Mouse (Mus musculus) 416B (cell line): ENCODE measurements at regions not wholly inside any gene's neighbourhood (a gene's known extent, or its start where the extent isn't known, plus 50 kb on each side); places are given as distances from the start of the nearest gene placed in this dataset.
A peak's percentile ranks its signal among the peaks of the same experiment; 100 is the strongest.
"Not testable (repeated sequence)": the region's sequence is repeated elsewhere in the genome, so short reads cannot be mapped to it uniquely, and the experiment has no call there.

Experiments
- DNase-seq: peaks from one replicate; pipeline ENCODE4 v3.0.0; 2011; ENCODE audit warnings: low read depth

- DNase-seq = no peak
Observed at GRCm38 (mm10) chr14:33691690-33692089, 102.7 kb downstream of the Ptpn20 start.

- no peak for DNase-seq
Observed at GRCm38 (mm10) chr14:33694224-33694623, 105.2 kb downstream of the Ptpn20 start.

DNA sequence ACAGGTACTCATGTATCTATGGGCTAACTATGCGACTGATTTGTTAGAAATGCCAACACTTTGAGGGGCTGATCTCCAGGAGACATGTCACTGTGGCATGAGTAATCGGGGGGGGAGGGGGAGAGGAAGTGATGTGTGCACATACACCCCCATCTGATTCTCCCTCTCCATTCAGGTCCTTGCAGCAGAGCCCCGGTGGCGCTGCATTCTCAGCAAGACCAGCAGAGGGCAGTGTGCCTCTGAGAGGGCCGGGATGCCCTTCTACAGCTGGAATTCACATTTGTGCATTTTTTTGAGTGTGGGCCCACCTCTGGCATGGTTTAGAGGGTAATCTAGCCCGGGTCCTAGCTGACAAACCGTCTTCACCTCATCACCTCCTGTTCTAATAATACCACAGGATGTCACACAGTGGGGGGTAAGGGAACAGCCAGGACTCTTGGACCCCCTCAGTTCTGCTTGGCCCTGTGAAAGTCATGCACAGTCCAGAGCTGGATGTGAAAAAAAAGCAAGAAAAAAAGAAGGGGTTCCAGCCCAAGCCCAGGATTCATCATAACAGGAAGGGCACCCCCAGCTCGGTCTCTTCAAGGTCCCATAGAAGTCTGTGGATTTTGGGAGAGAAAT is 106.5 kb downstream of the Ptpn20 start:
- DNase-seq = peak; percentile 42

- no peak for DNase-seq
Observed at GRCm38 (mm10) chr14:33696817-33697216, 107.8 kb downstream of the Ptpn20 start.

- DNase-seq = peak; percentile 4
Observed at GRCm38 (mm10) chr14:33699777-33700438, 110.9 kb downstream of the Ptpn20 start.

DNA sequence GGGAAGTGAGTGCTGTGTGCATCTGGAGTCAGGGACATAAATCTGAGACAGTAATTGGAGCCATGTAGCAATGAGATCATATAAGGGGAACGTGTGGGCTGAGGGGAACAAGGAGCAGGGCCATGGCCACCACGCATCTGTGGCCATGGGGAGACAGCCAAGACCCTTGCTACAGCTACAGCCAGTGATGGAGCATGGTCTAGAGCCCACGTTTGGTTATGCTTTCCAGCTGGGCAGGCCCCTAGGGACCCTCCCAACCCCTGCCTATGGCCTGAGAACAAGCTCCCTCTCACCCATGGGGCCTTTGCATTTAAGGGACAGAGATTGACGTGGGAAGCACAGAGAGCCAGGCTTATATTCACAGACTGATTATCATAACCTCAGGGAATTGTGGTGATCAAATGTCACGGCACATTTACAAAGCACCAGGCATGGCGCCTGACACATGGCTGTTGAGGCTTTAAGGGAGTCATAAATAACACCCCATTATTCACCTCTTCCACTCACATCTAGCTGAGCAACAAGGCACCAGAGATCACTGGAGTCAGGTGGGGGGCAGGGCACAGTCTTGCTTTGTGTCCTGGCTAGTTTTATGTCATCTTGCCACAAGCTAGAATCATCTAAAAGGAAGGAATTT is 118.8 kb downstream of the Ptpn20 start:
- DNase-seq = no peak

DNA sequence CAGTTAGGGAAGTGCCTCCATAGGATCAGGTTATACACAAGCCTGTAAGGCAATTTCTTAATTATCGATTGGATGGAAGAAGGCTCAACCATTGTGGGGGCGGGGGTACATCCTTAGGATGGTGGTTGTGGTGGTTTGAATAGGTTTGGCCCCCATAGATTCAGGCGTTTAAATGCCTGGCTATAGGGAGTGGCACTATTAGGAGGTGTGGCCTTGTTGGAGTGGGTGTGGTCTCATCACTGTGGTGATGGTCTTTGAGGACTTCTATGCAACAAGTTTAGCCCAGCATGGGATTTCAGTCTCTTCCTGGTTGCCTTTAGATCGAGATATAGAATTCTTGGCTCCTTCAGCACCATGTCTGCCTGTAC is 119.3 kb downstream of the Ptpn20 start:
- no peak for DNase-seq

- no peak for DNase-seq
Observed at GRCm38 (mm10) chr14:33712458-33712857, 123.5 kb downstream of the Ptpn20 start.

DNA sequence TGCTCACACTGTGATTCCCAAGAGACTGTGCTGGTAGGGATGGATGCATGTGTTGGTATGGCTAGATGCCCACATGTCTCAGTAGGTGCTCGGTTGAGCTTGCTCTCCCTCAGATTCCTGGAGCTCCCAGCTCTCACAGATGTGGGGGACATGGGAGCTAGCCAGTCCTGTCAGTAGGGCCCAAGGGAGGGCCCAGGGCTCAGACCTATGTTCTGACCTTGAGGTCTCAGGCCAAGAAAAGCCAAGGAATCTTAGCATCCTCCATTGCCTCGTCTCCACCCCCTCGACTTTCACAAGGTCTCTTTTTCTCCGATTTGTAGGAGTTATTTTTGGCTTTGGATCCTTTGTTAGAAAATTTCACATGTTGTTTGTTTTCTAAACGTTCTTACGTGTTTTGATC is 130.6 kb downstream of the Ptpn20 start:
- no peak for DNase-seq

DNA sequence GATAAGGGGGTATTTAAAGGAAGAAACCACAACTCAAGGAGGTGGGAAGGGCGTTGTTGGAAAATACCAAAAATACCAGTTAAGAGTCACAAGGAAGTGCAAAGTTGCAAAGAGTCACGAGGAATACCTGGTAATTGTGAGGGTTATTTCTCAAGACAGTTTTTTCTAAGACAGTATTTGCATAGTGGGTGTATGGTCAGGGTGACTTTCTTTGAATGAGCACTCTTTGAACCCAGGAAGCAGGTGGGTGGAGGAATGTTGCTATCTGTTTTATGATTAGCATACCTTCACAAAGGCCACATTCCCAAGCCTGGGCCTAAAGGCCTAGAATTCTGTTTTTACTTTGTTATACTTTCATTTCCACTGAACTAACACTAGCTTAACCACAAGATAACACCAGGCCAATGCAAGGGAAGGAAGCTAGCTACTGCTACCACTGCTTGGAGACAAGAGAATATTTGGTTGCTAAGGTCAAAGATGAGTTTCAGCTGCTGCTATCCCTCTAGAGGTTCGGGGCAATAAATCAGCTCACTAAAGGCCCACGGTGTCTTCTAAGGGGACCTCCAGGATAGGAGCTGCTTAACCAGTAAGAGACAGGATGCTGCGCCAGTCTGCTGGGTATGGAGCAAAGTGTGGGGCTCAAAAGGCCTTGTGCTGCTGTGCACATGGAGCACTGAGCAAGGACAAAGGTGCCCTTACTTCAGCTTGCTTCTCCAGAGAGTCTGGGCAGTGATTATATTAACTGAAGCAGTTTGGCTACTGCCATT is 133.6 kb downstream of the Ptpn20 start:
- not testable (repeated sequence) for DNase-seq

DNA sequence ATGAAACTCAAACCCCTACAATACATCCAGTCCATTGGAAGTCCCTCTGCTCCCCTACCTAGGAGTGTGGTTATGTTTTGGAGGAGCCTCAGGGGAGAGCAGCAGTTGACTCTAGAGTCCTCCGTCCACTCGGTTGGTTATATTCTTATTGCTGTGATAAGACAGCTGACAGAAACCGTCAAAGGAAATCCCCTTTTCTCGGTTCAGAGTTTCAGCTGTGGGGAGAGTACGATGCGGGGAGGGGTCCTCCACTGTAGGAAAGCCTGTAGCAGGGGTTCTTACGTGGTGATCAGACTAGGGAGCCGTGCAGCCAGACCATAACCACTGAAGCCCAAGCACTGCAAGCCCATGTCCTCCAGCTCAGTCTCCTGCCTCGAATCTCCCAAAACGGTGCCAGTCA is 137.5 kb downstream of the Ptpn20 start:
- no peak for DNase-seq

DNA sequence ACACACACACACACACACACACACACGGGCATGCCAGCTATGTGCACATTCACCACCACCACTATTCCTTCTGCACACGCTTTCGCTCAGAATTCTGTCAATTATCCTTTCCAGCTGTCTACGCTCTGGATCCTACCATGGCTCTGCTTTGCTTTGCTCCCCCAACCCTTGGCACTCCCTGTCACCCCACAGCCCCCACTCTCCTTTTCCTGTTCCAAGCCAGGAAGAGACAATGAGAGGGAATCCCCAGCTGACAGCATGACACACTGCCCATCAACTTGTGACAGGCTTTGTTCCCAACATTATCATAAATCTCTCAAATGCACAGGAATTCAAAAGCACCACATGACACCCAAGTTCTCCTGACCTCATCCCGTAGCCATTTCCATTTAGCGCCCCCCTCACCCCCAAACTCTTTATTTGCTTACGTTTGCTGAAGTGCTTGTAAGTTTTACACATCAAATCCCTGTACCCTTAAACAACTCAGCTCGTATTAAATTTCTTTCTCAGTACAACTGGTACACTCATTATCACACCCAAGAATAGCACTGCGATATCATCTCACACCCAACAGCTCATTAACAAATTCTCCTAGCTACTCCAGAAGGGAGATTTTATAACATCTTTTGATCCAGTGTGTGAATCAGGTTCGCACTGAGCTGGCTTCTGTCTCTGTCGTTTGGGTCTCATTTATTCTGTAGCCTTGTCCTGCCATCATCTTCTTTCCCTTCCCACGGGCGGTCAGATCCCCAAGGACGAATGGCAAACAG is 140.3 kb downstream of the Ptpn20 start:
- no peak for DNase-seq

DNA sequence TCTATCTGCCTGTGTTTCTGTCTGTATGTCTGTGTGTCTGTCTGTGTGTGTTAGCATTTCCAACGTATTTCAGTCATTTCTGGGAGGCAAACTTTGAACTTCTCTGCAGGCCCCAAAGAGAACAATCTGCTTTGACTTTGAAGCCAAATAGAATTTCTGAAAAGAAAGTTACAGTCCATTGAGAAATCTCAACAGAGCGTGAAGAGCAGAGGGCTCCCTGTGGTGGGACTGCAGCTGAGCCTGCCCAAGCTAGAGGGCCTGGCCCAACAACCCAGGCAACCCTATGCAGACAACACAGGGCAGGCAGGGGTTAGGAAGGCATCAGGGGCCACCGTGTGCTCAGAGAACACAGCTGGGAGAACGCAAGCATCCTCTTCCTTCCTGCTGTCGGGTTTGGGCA is 143.7 kb downstream of the Ptpn20 start:
- DNase-seq = no peak

- no peak for DNase-seq
Observed at GRCm38 (mm10) chr14:33734446-33735043, 145.5 kb downstream of the Ptpn20 start.

DNA sequence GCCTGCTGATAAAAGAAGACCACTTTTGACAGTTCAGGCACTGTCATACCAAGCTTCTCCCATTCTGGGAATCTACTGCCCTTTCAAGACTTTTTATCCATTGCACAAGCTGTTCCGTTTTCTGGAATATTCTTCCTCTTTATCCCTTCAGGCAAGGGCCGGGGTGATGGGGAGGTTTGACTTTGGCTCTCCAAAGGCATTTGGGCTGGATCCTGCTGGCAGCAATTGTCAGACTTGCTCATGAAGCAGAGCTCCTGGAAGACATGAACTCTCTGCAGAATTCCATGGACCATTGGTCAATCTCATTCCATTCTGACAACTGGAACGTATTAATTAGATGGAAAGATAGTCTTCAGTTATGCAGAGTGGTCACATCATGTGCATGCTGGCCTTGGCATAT is 146.6 kb downstream of the Ptpn20 start:
- no peak for DNase-seq

DNA sequence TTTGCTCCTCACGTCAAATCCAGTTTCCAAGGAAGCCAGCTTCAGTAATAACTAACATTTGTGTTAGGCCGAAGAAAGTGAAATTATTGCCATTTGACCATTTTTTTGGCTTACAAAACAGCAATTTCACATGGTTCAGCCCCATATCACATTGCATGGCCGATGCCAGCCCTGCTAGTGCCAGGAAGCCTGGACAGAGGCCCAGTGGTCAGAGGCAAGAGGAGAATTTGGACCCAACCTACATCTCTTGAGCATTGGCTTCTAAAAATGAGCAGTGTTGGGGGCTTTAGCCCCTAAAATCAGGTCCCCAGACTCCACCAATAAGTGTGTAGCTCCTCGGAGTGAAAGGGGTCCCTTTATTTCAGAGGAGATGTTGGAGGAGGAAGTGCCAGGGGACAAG is 157.2 kb downstream of the Ptpn20 start:
- DNase-seq = no peak

DNA sequence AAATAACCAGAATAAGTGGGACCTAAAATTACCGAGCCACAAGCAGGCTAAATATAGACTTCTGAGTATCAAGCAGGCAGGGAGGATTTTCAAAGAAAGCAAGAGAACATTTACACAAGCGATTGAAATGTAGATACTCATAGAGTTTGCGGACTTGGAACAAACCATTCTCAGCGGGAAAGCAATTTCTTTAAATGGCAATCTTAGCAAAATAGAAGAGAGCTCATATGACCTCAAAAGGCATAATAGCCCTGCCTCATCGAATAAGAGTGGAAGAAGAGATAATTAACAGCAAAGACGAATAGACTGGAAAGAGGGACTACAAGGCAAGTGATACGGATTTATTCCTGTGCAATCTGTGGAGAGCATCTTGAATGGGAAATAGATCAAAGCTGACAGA is 163.7 kb upstream of the Gdf10 start:
- no peak for DNase-seq

GRCm38 (mm10) chr14:33763641-33764046 is 159.7 kb upstream of the Gdf10 start:
- DNase-seq = no peak

GRCm38 (mm10) chr14:33765767-33766166 is 157.6 kb upstream of the Gdf10 start:
- DNase-seq = no peak

GRCm38 (mm10) chr14:33772374-33772773 is 151.0 kb upstream of the Gdf10 start:
- no peak for DNase-seq

DNA sequence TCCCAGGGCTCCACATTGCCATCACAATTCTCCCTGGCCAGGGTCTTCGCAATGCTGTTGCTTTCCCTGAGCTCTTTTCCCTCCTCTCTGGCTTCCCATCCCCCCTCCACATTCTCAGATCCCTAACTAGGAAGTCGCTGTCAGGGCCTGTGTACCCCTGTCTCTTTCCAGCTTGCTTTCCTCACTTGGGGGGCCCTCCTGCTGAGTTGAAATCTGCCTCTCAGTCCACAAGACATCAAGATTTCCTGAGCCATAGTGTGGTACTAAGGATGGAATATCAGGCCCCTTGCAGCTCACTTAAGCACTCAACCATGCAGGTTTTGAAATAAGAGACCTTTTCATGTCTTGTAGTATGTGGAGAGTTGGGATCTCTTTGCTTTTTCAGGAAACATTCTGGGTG is 133.8 kb upstream of the Gdf10 start:
- DNase-seq = no peak

DNA sequence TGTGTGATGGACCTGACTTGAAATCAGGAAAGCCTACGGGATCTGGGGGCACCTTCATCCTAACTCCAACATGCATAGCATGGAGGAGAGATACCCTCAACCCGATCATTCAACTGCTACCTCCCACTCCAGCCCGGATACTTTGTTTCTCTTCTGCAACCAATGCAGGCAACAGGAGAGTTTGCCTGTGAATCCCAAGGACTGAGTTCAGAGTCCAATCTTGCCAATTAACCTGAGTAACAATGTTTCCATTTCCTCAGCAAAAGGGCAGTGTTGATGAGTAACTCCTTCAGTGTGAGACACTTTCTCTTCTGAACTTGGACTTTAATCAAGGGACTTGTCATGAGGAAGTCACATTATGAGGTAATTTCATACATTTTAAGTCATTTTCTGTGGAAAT is 129.1 kb upstream of the Gdf10 start:
- no peak for DNase-seq
